Mouse (Mus musculus) kidney, postnatal 0 days (tissue): ENCODE measurements around the gene Ltf. TPM values are rescaled to one million over a fixed set of nuclear protein-coding genes. Genes with fewer than 3 reads are reported as not detected.
A peak's percentile ranks its signal among the peaks of the same experiment; 100 is the strongest.

Source experiments
- ATAC-seq: fragments of 200-750 bp; cut with Nextera tagmentation; replicated peaks from 2 replicates; pipeline ENCODE4 v1.8.0; 2017; ENCODE audit warnings: low read depth, moderate number of reproducible peaks, moderate TSS enrichment, moderate library complexity; ENCODE audit not compliant: low FRiP score
- DNase-seq: peaks from one replicate; pipeline ENCODE4 v3.0.0-alpha.2; 2016; ENCODE audit warnings: low spot score
- H3K27ac ChIP-seq: fragments of 300-500 bp; sonication (generic); 2 replicates; pipeline ENCODE4 v1.5.1; 2014; ENCODE audit warnings: mild to moderate bottlenecking
- H3K27me3 ChIP-seq: fragments of 300-500 bp; sonication (generic); 2 replicates; pipeline ENCODE4 v1.6.1; 2014; ENCODE audit warnings: low read length, mixed read lengths; ENCODE audit not compliant: insufficient read depth
- H3K36me3 ChIP-seq: fragments of 300-500 bp; sonication (generic); 2 replicates; pipeline ENCODE4 v1.6.1; 2014; ENCODE audit warnings: low read length, mixed read lengths; ENCODE audit not compliant: insufficient read depth
- H3K4me1 ChIP-seq: fragments of 300-500 bp; sonication (generic); replicated peaks from 2 replicates; pipeline ENCODE4 v1.6.1; 2014; ENCODE audit warnings: antibody characterized with exemption, low read length, mixed read lengths; ENCODE audit not compliant: insufficient read depth
- H3K4me2 ChIP-seq: fragments of 300-500 bp; sonication (generic); 2 replicates; pipeline ENCODE4 v1.6.1; 2014; ENCODE audit warnings: mild to moderate bottlenecking, low read length, moderate library complexity, mixed read lengths
- H3K4me3 ChIP-seq: fragments of 300-500 bp; sonication (generic); replicated peaks from 2 replicates; pipeline ENCODE4 v1.5.1; 2014; ENCODE audit warnings: low read depth, low read length
- H3K9ac ChIP-seq: fragments of 300-500 bp; sonication (generic); 2 replicates; pipeline ENCODE4 v1.6.1; 2014; ENCODE audit warnings: low read depth, low read length
- H3K9me3 ChIP-seq: fragments of 300-500 bp; sonication (generic); replicated peaks from 2 replicates; pipeline ENCODE4 v1.6.1; 2016; ENCODE audit warnings: low read length, inconsistent platforms, mixed read lengths
- CTCF ChIP-seq: IDR thresholded peaks from 2 replicates; pipeline ENCODE4 v1.5.1; 2016; ENCODE audit warnings: antibody characterized with exemption, low read depth, mild to moderate bottlenecking, moderate library complexity
- WGBS: fragments of 180-500 bp; shearing (Covaris S2); extraction: QIAGEN DNeasy Blood & Tissue Kit; methylation state at CpG from one replicate; pipeline ENCODE4 v1.1.7; 2014; 5-methylcytosine and 5-hydroxymethylcytosine counted together
- polyA plus RNA-seq: library from polyadenylated mRNA; unstranded; fragments of >200 nt; fragmentation: Nextera tagmentation; extraction: Ambion mirVana; gene quantifications from 2 replicates; pipeline ENCODE4 v1.2.1, GENCODE M21; 2015

Ltf gene
- polyA plus RNA-seq, 1 experiment from 2014 or later: 2.5 TPM

DNA sequence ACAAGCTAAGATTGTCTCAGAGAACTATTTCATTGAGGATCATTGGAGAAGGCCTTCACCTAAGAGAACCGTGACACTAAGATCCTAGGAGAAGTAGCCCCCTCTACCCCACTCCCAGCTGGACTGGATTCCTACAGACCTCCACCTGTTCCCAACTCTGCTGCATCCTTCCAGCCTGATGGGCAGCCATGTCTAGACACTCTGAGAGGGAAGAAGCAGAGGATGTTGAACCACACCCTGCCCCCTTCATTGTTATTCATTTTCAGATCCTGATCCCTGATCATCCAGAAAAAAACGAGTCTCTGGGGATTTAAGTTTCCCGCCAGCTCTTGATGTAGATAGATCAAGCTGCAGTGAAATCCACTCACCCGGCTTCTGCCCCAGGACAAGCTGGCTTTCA, 53.9 kb downstream of the Ltf start:
- Histone ChIP-seq H3K9ac (no peak overlapping the region), H3K9me3 (no peaks in the 10 kb centered on the region), H3K4me1 (no peaks in the 10 kb centered on the region), H3K4me2 (no peak overlapping the region), H3K4me3 (no peak overlapping the region), H3K36me3 (no peaks in the 10 kb centered on the region), H3K27me3 (no peaks in the 10 kb centered on the region), H3K27ac (no peak overlapping the region)
- ATAC-seq: no peak
- no peak for TF ChIP-seq CTCF
- DNase-seq: no peak
- 71% methylated on average over 4 of the region's 4 CpGs for WGBS

DNA sequence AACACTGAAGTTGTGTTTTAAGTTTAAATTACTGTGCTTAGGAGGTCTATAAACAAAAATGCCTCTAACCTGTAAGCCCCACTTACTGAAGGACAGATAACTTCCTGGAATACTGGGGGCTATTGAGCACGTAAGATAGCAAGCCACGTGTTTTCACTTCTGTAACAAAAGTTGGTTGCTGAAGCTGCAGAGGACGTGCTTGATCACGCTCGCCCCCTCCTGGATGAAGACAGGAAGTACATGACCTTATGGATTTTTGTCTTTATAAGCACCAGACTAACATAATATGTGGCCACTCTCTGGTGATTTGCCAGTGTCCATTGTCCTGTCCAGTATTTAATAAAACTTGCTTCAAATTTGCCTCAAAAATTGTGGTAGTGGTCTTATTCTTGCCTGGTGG, 58.7 kb downstream of the Ltf start:
- TF ChIP-seq CTCF: peak; percentile 48
- Histone ChIP-seq H3K27ac (no peak overlapping the region), H3K4me1 (no peaks in the 10 kb centered on the region), H3K36me3 (no peaks in the 10 kb centered on the region), H3K27me3 (no peaks in the 10 kb centered on the region), H3K4me3 (no peak overlapping the region), H3K9me3 (no peaks in the 10 kb centered on the region), H3K9ac (no peak overlapping the region), H3K4me2 (no peak overlapping the region)
- DNase-seq: no peak
- WGBS: 71% methylated on average over 5 of the region's 5 CpGs
- ATAC-seq: no peak

DNA sequence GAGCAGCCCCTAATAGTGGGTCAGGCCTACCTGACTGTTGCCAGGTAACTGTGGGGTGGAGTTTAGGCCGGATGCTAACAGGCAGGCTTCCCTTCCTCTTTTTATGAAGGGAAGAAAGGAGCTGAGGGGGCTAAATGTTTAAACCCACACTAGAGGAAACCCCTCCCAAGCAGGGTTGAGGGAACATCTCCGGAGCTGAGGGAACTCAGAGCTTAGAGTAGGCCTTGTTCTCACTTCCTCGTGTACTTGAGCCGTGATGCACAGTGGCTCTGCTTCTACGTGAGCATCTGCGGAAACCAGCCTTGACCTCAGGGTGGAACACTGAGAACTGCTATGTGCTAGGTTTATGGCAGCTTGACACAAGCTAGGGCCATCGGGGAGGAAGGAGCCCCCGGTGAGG, 61.7 kb downstream of the Ltf start:
- no peak overlapping the region for H3K4me2 ChIP-seq
- no peak for ATAC-seq
- H3K4me1 ChIP-seq: no peaks in the 10 kb centered on the region
- no peak overlapping the region for H3K27ac ChIP-seq
- no peak overlapping the region for H3K4me3 ChIP-seq
- 90% methylated on average over 8 of the region's 8 CpGs for WGBS
- H3K9me3 ChIP-seq: no peaks in the 10 kb centered on the region
- DNase-seq: no peak
- no peak overlapping the region for H3K9ac ChIP-seq
- TF ChIP-seq CTCF: no peak
- no peaks in the 10 kb centered on the region for H3K36me3 ChIP-seq
- no peaks in the 10 kb centered on the region for H3K27me3 ChIP-seq

DNA sequence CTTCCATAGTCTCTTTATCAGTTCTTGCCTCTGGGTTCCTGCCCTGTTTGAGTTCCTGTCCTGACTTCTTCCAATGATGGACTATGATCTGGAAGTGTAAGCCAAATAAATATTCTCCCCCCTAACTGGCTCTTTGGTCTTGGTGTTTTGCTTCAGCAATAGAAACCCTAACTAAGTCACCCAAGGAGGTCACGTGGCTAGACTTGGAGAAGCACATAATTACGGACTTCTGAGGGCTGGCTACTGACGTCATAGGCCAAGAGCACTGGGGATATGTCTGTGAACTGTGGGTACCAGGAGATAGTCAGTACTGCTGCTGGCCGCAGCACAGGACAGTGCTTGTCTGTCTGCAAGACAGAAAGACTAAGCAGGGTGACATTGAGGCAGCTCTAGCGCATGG, 62.7 kb downstream of the Ltf start:
- DNase-seq: no peak
- no peaks in the 10 kb centered on the region for H3K4me1 ChIP-seq
- H3K9ac ChIP-seq: no peak overlapping the region
- WGBS: 81% methylated on average over 5 of the region's 5 CpGs
- no peaks in the 10 kb centered on the region for H3K27me3 ChIP-seq
- no peak for TF ChIP-seq CTCF
- H3K27ac ChIP-seq: no peak overlapping the region
- no peak overlapping the region for H3K4me2 ChIP-seq
- ATAC-seq: no peak
- H3K36me3 ChIP-seq: no peaks in the 10 kb centered on the region
- no peaks in the 10 kb centered on the region for H3K9me3 ChIP-seq
- no peak overlapping the region for H3K4me3 ChIP-seq

DNA sequence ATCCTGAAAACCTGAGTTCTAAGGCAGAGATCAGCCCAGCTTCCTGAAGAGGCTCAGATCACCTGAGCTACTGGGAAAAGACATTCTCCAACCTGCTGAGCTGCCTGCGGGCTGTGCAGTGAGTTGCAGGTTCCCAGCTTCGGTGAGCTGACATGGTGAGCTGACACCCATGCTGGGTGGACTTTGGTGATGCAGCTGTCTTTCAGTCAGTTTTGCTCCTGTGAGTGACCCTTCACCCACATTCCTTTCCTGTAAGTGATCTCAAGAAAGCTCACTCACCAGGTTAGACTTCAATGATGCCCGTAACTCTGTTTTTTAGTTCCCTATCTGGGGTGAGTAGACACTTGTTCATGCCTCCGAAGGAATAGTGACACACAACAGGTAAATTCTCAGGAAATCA, 66.3 kb downstream of the Ltf start:
- no peak overlapping the region for H3K27ac ChIP-seq
- H3K27me3 ChIP-seq: no peaks in the 10 kb centered on the region
- no peaks in the 10 kb centered on the region for H3K36me3 ChIP-seq
- H3K4me1 ChIP-seq: no peaks in the 10 kb centered on the region
- no peak for ATAC-seq
- 50% methylated on average over 4 of the region's 4 CpGs for WGBS
- H3K9me3 ChIP-seq: no peaks in the 10 kb centered on the region
- H3K9ac ChIP-seq: no peak overlapping the region
- H3K4me2 ChIP-seq: no peak overlapping the region
- no peak for DNase-seq
- no peak overlapping the region for H3K4me3 ChIP-seq
- TF ChIP-seq CTCF: no peak

DNA sequence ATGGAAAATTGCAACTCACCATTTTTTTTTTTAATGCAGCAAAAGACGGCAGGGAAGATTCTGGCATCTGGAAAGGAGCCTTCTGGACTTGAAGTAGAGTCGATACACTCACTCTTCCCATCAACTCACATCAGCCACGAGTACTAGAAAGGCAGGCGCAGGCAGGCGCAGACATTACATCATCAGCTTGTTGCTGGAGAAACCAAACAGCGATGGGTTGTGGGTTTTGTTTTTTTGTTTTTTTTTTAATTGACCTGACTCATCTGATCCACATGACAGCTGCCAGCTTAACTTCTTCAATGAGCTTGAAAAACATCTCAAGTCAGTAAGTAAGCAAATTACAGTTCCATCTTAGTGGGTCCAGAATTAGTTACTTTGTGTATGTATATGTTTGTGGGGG, 67.1 kb downstream of the Ltf start:
- Histone ChIP-seq H3K27ac (no peak overlapping the region), H3K4me1 (no peaks in the 10 kb centered on the region), H3K9me3 (no peaks in the 10 kb centered on the region), H3K36me3 (no peaks in the 10 kb centered on the region), H3K4me2 (no peak overlapping the region), H3K4me3 (no peak overlapping the region), H3K27me3 (no peaks in the 10 kb centered on the region), H3K9ac (no peak overlapping the region)
- TF ChIP-seq CTCF: no peak
- WGBS: 74% methylated on average over 6 of the region's 6 CpGs
- DNase-seq (no peak), ATAC-seq (no peak)

DNA sequence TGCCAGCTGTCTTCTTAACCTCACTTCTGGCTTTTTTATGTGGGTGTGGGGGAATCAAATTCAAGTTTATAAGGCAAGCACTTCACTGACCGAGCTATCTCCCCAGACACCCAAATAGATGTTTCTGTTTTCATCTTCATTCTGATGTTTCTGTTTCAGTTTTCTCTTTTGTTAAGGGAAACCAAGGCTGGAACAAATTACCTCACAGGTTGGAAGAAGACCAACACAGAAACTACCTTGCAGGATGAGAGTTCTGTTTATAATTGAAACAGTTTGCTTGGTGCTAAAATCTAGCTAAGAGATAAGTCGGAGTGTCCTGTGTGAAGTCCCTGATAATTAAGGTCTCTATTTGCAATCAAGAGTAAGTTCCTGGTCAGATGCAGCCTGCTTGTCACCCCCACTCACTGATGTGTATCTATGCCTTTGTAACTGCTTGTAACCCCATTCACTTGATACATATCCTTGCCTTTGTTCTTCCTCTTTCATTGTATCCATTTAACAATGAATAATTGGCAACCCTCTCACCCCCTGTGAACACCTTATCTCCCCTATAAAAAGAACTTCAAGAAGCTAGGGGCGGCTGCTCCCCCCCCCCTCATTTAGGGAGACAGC, 68.0 kb downstream of the Ltf start:
- Histone ChIP-seq H3K9ac (no peak overlapping the region), H3K4me1 (no peaks in the 10 kb centered on the region), H3K27me3 (no peaks in the 10 kb centered on the region), H3K4me3 (no peak overlapping the region), H3K36me3 (no peaks in the 10 kb centered on the region), H3K4me2 (no peak overlapping the region), H3K9me3 (no peaks in the 10 kb centered on the region), H3K27ac (no peak overlapping the region)
- DNase-seq (no peak), ATAC-seq (no peak)
- 54% methylated on average over 3 of the region's 3 CpGs for WGBS
- TF ChIP-seq CTCF: no peak
